Mouse (Mus musculus) frontal cortex, postnatal 36 days (tissue): ENCODE measurements around the gene 1110002E22Rik.

ENCODE experiments used
- DNase-seq, 2 experiments: peaks; one replicate each; pipeline ENCODE4 v3.0.0; 2022; ENCODE audit warnings: low spot score in 2 of 2

1110002E22Rik gene

DNA sequence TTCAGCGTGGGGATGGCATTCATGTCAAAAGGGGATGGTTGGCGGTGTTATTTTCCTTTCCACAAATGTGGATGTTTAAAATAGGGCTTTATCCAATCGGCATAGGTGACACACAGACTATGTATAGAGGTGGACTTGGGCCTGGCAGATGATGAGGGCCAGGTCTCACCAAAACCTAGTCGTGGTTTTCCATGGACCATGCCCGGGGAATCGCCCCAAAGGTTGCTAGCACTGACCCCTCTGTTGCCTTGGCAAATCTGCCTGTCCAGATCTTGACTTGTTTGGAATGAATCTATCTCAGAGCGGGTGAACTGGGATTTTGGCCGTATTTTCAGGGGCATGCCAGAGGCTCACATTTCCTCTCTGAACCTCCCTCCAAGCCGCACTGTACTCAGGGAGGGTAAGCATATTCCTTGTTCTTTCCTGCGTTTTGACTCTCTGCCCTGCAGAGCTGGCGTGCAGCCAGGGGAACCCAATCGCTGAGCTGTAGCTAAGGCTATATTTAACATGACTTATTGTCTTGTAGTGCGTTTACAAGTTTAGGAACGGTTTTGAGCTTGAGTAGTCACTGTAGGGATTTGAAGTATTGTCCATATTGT is 1.0 kb upstream of the 1110002E22Rik start:
- DNase-seq = peak in 1 of 2 experiments; percentile 43

DNA sequence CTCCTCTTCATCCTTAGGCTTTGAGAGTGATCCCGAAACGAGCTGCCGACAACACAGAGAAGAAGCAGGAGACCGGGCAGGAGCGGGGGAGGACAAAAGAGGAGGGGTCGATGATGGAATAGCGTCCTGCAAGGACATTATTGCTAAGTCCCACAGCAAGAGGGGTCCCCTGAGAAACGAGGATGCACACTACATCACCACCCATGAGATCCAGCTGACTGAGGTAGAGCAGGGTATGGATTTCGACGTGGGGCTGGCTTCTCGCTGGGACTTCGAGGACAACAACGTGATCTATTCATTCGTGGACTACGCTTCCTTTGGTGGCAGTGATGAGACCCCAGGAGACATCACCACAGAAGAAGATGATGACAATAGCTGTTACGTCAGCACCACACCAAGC is 1.1 kb downstream of the 1110002E22Rik start:
- DNase-seq = no peak

- DNase-seq = peak in 1 of 2 experiments; percentile 69
Measured at GRCm38 (mm10) chr3:138066348-138066856, 1.6 kb downstream of the 1110002E22Rik start.

- no peak for DNase-seq
Measured at GRCm38 (mm10) chr3:138067288-138067687, 2.4 kb downstream of the 1110002E22Rik start, which contains the start of gene Gm5105. Gene Gm5105, minus strand, starts transcription at chr3:138067388.

GRCm38 (mm10) chr3:138068103-138068502 is 3.3 kb downstream of the 1110002E22Rik start:
- no peak for DNase-seq

GRCm38 (mm10) chr3:138069756-138070511 is 5.1 kb downstream of the 1110002E22Rik start:
- no peak for DNase-seq

- no peak for DNase-seq
Measured at GRCm38 (mm10) chr3:138071004-138071403, 6.2 kb downstream of the 1110002E22Rik start.

DNA sequence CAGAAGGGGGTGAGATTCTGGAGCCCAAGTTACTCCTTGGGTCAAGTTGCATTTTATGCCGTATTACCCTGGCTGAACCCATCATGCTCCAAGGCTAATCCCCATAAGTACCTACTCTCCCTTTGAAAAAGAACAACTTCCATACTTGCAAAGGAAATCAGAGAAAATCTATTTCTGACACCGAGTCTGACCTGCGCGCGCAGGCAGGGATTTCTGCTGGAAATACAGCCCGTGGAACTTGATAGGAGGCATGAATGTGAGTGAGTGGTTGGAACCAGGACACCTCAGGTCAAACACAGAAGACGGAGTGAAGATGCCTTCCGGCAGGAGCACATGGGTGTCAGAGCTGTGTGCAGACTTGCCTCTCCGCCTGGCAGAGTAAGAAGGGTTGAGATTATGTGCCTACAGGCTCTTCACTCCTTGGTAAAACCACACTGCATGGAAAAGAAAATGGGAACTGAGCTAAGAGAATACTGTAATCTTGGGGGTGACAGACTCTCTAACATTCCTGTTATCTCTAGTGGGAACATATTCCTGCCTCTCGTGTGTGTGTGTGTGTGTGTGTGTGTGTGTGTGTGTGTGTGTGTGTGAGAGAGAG is 6.7 kb downstream of the 1110002E22Rik start:
- DNase-seq = no peak

- DNase-seq = no peak
Measured at GRCm38 (mm10) chr3:138074214-138074613, 9.4 kb downstream of the 1110002E22Rik start.

DNA sequence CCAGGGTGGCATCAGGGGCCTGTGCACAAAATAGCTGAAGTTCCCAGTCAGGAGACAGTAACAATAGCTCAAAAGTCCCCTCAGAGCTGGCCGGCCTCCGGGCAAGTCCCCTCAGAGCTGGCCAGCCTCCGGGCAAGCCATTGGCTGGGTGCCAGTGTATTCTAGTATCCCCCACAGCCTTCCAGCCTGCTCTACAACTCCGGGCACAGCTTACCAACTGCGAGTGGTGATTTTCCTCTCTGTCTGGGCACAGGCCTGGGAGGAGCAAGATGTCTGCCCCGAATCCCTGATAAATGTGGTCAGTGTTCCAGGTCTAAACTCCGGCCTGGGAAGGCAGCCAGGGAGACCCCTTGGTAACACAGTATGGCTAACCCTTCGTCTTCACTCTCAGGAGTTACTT is 10.4 kb downstream of the 1110002E22Rik start:
- peak; percentile 23 to 29 for DNase-seq

- peak in 1 of 2 experiments; percentile 18 for DNase-seq
Measured at GRCm38 (mm10) chr3:138077476-138078340, 12.9 kb downstream of the 1110002E22Rik start.

GRCm38 (mm10) chr3:138078701-138079100 is 13.8 kb downstream of the 1110002E22Rik start:
- DNase-seq = no peak

- peak in 1 of 2 experiments; percentile 71 for DNase-seq
Measured at GRCm38 (mm10) chr3:138083073-138083637, 18.3 kb downstream of the 1110002E22Rik start.

- DNase-seq = no peak
Measured at GRCm38 (mm10) chr3:138083896-138084295, 19.0 kb downstream of the 1110002E22Rik start.

DNA sequence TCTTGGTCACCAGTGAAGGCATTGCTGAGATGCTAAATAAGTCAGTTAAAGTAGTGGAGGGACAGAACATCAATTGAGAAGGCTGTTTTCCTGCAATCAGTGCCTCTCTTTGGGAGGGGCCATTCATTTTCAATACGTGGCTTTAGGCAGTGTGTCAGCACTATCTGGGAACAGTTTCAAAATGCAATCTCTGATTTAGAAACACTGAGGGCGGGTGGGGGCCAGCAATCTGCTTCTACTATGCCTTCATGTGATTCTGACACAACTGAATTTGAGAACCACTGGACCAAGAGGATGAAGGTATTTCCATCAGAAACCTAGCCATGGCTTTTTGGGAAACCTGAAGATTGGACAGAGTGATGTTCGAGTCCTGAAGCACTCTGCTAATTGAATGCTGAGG is 30.4 kb downstream of the 1110002E22Rik start:
- DNase-seq = peak; percentile 46 to 78

DNA sequence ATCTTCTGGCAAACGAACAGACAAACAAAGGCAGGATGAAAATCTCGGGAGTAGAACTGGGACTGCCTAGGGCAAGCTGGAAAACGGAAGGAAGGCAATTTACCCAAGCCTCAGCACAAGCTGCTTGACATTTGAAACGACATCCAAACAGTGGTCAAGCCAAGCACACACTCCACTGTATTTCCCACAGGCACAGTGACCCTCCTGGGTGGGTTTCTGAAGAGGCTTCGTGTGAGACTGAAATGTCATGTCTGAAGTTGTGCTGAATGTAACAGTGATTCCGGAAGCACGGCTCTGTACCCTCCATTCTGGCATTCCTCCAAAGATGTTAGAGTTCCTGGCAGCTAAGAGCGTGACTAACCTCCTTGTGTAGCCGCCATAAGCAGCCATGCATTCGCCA is 30.9 kb downstream of the 1110002E22Rik start:
- no peak for DNase-seq

- DNase-seq = no peak
Measured at GRCm38 (mm10) chr3:138096263-138097028, 31.6 kb downstream of the 1110002E22Rik start.

DNA sequence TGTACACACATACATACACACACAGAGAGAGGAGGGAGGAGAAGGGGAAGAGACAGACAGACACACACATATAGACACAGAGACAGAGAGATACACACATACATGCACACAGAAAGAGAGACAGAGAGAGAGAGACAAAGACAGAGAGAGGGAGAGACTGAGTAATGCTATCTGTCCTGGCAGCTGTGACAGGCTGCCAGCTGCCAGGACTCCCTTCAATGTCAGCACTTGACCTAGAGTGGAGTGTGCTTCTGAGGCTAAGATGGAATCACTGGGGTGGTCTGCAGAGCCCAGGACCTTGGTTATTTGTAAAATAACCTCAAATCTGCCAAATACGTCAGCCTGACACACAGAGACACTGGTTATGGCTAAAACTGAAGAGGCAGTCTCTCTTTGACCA is 32.9 kb downstream of the 1110002E22Rik start:
- DNase-seq = no peak

DNA sequence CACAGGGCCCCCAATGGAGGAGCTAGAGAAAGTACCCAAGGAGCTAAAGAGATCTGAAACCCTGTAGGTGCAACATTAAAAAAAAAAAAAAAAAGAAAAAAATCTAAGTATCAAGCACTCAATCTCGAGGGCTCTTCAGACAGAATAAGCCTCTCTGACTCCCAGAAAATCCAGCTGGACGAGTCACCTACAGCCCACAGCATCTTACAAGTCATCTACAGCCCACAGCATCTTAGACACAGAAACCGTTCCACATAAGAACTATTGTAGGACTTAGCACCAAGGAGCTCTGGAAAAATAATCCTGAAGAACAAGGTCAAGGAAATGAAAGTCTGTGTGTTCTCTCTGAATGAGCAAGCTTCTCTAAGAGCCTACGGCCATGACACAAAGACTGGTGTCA is 37.1 kb downstream of the 1110002E22Rik start:
- DNase-seq = no peak

- no peak for DNase-seq
Measured at GRCm38 (mm10) chr3:138103690-138104089, 38.8 kb downstream of the 1110002E22Rik start.
